Mouse (Mus musculus) kidney, postnatal 25 days (tissue): ENCODE results near the gene Pawr.

Experiments
- DNase-seq, 2 experiments: peaks; one replicate each; pipeline ENCODE4 v3.0.0; 2021; ENCODE audit warnings: mixed read lengths in 2 of 2

Pawr gene

GRCm38 (mm10) chr10:108331784-108332561 lies at the start of gene Pawr:
TSS of gene Pawr (plus strand) at chr10:108332121.
- DNase-seq, result peak; percentile 93 to 94

GRCm38 (mm10) chr10:108282351-108282750 lies 49.6 kb upstream of the Pawr start:
- DNase-seq, result no peak

GRCm38 (mm10) chr10:108283418-108283817 lies 48.5 kb upstream of the Pawr start:
- no peak for DNase-seq

GRCm38 (mm10) chr10:108283837-108284236 lies 48.1 kb upstream of the Pawr start:
- no peak for DNase-seq

GRCm38 (mm10) chr10:108284445-108284844 lies 47.5 kb upstream of the Pawr start:
- DNase-seq, result no peak

GRCm38 (mm10) chr10:108284977-108285376 lies 46.9 kb upstream of the Pawr start:
- DNase-seq, result no peak

- DNase-seq, result no peak
Measured at GRCm38 (mm10) chr10:108286658-108287437, 45.1 kb upstream of the Pawr start.

- DNase-seq, result no peak
Measured at GRCm38 (mm10) chr10:108287438-108287801, 44.5 kb upstream of the Pawr start.

GRCm38 (mm10) chr10:108290046-108290445 lies 41.9 kb upstream of the Pawr start:
- DNase-seq, result no peak

- DNase-seq, result no peak
Measured at GRCm38 (mm10) chr10:108291688-108292471, 40.0 kb upstream of the Pawr start.

GRCm38 (mm10) chr10:108292651-108293050 lies 39.3 kb upstream of the Pawr start:
- DNase-seq, result no peak

- DNase-seq, result no peak
Measured at GRCm38 (mm10) chr10:108293620-108294195, 38.2 kb upstream of the Pawr start.

- DNase-seq, result no peak
Measured at GRCm38 (mm10) chr10:108294766-108295165, 37.2 kb upstream of the Pawr start.

- DNase-seq, result no peak
Measured at GRCm38 (mm10) chr10:108296446-108296845, 35.5 kb upstream of the Pawr start.

GRCm38 (mm10) chr10:108298261-108298660 lies 33.7 kb upstream of the Pawr start:
- no peak for DNase-seq

- peak; percentile 60 to 68 for DNase-seq
Measured at GRCm38 (mm10) chr10:108298841-108299545, 32.9 kb upstream of the Pawr start.

- no peak for DNase-seq
Measured at GRCm38 (mm10) chr10:108299828-108300227, 32.1 kb upstream of the Pawr start.

- DNase-seq, result peak; percentile 90 to 92
Measured at GRCm38 (mm10) chr10:108300843-108301242, 31.1 kb upstream of the Pawr start.

- DNase-seq, result peak in 1 of 2 experiments; percentile 31
Measured at GRCm38 (mm10) chr10:108307772-108308171, 24.1 kb upstream of the Pawr start.

- DNase-seq, result no peak
Measured at GRCm38 (mm10) chr10:108310195-108310594, 21.7 kb upstream of the Pawr start.

- no peak for DNase-seq
Measured at GRCm38 (mm10) chr10:108311396-108311795, 20.5 kb upstream of the Pawr start.

GRCm38 (mm10) chr10:108313845-108314244 lies 18.1 kb upstream of the Pawr start:
- no peak for DNase-seq
